Mouse (Mus musculus) thymus, postnatal 14 days (tissue): ENCODE results near the gene Ube2g2.
"Not testable (repeated sequence)": the region's sequence is repeated elsewhere in the genome, so short reads cannot be mapped to it uniquely, and the experiment has no call there.

ENCODE experiments used
- DNase-seq: peaks from one replicate; pipeline ENCODE4 v3.0.0; 2021

The Ube2g2 gene

DNA sequence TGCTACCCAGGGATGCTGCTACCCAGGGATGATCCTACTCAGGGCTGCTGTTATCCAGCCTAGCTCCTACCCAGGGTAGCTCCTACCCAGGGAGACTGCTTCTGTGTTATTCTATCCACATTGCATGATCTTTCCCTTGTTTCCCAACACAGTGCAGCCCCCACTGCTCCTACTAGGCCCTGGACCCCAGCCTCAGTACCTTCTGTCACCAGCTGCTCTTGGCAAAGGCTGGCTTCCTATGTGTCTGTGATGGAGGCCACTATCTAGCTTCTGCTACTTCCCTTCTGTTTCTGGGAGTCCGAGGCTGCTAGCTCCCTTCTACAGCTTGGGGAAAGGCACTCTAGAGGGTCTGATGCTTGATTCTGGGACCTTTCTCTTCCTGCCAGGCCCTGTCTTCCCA is 25.4 kb downstream of the Ube2g2 start:
- DNase-seq = no peak

DNA sequence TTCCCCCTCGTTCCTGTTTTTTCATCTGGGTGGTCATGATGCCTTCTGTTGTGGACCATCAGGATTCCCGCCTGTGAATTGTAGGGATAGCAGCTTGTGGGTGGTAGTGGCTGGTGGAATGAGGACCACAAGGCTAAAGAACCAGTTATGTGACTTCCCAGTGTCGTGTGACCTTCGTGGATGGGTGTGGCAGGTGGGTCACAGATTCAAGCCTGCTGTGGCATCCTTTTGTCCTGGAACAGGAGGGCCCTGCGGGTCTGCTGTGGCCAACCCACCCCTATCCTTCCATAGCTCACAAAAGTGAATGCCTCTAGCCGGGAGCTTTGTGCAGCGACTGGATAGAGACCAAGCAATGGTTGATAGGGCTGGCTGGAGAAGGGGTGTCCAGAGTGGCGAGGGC is 25.8 kb downstream of the Ube2g2 start:
- DNase-seq = no peak

DNA sequence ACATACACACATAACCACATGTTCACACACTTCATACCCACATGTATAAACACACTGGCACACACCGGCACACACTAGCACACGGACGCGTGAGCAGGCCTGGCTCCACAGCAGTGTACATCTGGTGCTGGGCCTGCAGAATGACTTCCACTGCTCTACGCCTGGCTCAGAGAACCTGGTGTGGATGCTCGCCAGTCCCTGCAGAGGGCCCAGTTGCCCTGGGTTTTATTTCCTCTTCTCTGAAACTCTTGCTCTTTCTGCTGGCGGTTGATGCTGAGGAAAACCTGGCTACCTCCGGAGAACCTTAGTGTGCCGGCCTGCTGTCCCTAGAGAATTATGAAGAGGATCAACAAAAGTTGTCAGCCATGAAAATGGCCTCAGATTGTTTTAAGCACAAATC is 30.0 kb downstream of the Ube2g2 start:
- no peak for DNase-seq

DNA sequence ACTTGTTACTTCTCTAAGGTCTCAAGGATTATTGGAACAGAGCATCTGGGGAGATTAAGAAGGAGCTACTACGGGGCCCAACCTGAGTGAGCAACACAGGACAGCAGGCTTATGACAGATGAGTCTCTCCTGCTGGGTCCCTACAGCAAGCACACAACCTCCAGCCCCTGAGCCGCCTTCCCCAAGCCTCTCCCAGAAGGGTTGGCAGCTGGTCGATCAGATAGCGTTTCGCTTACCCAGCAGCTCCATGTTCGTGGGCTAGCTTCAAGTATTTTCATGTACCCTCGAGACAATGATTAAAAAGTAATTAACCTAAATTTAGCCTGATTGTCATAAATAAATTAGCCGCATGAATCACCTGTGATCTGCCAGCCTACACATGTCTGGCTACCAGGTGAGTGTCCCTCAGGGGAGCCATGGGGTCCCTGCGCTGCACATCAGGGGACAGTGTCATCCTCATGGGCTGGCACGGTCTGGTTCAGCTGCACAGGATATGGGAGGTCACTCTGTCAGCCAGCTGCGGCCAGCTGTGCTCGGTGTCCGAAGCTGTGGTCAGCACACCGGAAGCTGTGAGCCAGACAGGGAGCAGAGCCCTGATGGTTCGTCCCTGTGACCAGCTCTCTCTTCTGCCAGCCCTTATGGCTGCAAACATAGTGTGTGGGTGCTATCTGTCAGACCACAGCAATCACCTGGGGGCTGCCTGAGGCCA is 36.4 kb downstream of the Ube2g2 start:
- no peak for DNase-seq

DNA sequence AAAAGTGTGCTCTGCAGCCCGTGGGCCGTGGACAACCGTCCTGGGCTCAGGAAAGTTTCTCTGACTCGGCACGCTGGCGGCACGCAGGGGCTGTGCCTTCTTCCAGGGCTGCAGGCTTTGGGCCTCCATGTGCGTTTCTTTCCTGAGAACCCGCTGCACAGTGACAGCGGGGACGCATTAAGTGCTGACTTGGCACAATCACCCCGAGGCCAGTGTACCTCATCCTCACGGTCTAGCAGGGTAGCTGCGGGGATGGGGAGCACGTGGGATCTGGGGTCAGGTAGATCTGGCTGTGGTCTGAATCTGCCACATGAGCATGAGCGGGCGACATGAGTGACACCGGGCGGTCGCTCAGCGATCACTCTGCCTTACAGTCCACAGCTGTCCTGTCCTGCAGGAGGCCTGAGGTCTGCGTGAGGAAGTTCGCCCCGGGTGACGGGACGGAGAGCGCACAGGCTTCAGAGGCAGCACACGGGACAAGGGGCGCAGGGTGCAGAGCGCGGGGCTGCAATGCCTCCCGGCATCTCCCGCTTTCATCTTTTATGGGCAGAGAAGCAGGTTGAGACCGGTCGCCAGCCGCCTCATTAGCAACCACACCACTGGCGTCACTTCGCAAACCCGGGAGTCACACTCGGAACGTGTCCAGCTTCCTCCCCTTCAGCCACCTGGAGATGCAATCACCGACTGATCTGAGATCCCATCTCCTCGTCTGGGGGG is 42.0 kb downstream of the Ube2g2 start:
- no peak for DNase-seq

DNA sequence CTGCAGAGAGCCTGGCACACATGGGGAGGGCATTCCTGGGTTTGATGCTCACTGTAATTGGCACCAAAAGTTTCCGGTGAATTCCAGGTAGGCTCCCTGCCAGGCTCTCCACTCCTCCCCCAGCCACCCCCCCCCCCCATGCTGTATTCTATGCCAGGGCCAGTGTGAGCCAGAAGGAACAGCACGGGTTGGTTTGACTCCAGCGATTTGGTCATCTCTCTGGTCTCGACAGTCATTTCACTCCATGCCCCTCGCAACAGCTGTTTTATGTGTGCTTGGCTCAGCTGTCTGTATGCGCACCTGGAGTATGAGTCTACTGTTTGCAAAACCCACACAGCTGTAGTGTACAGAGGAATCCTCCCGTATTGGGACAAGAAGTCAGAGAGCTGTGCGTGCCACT is 44.3 kb downstream of the Ube2g2 start:
- DNase-seq = peak; percentile 39

DNA sequence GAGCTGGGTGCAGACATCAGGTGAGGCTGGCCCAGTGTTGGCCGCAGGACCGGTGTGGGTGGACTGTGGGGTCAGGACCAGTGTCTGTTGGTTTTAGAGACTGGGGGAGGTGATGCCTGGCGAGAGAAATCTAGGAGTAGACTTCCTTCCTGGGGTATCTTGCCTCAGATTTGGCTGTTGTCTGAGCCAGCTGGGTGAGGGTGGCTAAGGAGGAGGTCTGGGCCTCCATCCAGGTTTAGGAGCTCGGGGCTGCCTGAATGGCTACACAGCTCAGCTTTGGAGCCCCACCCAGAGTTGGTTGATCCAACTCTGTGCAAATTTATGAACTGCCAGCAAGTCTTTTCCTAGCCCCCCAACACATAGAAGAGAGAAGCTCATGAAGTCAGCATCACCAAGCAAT is 45.3 kb downstream of the Ube2g2 start:
- DNase-seq = no peak

DNA sequence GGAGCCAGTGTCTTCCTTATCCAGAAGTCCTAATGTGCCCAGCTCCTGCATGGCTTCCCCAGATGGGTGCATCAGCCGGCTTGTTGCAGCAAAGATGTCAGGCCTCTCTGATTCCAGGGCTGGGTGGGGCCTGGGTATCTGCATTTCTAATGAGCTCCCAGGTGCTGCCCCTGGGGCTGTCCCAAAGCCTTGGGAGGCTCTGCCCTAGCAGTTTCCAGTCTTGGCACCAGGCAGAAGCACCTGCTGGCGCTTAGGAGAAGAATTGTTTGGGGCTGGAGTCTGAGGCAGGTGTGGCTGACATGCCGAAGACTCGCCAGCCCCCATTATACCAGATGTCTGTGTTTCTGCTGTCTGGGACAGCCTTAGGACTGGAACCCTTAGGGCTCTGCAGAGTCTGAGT is 48.6 kb downstream of the Ube2g2 start:
- no peak for DNase-seq

DNA sequence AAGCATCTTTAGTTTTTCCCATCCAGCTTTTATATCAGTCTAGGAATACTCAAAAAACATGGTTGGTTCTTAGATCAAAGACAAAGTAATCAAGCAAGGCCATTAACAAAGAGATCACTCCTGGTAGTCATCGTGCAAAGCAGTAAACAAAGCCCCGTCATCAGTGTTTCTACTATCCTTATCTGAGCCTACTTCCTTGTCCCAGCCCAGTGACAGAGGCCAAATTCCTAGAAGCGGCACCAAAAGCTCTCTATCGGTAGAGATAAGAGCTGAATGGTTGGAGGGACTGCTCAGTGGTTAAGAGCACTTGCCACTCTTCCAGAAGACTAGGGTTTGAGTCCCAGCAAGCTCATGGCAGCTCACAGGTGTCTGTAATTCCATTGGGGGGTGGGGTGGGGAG is 49.4 kb downstream of the Ube2g2 start:
- DNase-seq = no peak

DNA sequence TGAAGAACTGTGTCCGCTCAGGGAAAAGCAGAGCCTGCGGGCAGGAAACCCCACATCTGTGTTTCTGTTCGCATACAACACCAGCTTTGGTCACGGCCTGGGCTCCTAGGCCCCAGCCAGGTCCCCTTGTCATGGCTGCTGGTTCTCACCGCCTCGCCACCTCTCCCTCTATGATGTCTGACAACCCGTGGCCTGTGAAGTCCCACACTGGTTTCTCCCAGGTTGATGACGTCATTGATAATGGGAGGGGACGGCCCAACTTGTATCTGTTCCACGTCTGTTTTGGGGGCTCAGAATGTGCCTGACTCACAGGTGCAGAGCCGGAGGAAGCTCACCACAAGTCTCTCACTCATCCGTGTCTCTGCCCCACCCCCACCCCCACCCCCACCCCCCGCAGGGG is 51.7 kb downstream of the Ube2g2 start:
- peak; percentile 63 for DNase-seq

DNA sequence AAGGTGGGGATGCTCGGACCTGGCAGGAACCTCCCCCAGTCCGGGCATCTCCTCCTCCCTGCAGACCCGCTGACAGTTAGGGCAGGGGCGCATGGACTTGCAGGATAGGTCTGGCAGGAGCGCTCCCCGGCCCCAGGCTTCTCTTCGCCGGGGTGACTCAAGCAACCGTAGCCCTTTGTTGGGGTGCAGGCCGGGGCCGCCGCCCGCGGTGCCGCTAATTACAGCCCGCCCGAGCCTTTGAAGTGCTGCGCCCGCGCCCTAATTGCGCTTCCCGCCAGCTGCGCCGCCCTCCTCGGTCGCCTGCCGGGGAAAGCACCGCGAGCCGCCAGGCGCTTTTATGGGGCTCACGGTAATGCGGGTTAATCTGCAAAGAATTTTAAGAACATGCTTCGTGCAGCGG is 55.5 kb downstream of the Ube2g2 start:
- DNase-seq = peak; percentile 52

DNA sequence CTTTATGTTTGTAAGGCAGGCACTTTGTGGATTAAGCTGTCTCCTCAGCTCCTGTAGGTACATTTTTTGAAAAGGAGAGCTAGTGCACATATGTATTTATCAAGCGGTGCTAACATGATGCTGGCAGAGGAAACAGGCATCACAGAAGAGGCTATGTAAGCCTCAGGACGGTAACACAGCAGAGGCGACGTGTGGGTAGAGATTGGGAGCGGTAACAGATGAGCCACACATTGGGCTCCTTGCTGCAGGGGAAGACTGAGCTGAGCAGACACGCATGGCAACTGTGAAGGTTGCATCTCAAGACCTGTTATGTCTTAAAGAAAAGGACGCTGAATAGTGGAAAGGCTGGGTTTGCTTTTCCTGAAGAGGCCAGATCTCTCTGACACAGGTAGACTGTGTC is 60.9 kb downstream of the Ube2g2 start:
- DNase-seq = no peak

DNA sequence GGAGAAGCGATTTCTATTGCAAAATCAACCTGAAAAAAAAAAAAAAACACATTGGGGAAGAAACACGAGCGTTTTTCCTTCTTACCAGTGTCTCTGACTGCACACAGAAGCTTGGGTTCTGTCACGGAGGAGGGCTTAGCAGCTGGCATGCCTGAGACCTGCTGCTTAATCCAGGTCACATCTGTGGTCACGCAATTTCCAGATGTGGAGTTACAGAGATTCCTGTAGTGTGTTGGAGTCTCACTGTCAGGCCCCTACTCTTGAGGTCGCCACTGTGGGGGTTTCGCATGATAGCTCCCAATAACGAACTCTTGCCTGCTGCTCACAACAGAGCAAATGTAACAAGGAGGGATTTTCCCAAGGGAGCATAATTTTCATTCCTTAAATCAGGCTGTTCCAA is 62.1 kb downstream of the Ube2g2 start:
- DNase-seq = no peak

DNA sequence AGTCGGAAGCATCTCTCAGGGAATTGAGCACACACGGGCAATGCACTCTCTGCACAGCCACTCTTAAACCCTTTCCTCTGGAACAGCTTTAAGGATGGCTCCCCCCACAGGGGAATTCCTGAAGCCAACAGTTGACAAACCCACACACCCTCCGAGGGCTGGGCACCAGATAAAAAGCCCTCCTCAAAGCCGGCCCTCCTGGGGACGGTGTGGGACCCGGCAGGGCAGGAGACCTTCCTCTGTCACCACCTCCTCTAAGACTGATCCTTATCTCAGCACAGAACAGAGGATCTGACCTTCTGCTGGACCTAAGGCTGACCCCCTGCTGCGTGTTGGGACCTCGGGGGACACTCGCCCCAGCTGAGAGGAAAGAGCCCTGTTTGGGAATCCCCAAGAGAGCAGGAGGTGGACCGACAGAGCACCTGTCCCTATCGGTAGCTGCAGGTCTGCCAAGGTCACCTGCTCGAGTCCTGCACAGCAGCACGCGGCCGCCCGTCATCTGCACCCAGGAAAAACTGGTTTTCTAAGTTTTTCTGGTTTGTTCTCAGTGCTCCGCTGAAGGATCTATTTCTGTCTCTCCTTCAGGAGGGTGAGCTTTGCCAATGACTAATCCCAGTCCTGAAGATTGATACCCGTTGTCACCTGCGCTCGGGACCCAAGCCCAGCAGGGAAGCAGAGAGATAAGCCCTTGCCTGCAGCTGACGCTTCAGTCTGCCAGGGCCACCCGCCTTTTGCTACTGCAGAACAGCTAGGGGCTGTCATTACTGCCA is 64.0 kb downstream of the Ube2g2 start, which contains the start of gene Tspear:
Gene Tspear, plus strand, starts transcription at position 675 of the 770 bp plus-strand sequence.
- DNase-seq = no peak

DNA sequence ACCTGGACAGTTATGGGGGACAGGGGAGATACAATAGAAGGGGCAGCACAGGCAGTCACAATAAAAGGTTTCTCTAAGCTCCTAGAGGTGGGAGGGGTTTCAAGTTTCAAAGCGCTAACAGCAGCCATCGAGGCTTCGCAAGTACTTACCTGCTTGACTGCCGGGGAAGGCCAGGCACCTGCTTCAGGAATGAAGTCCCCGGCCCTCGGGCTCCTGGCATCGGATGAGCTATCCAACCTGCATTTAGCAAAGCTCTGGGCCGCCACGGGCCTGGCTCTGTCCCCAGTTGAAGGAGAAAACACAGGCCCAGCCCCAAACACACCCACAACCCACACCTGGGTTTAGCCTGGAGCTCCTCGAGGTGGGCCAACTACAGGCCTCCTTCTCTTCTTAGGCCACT is 64.9 kb downstream of the Ube2g2 start:
- DNase-seq = no peak

DNA sequence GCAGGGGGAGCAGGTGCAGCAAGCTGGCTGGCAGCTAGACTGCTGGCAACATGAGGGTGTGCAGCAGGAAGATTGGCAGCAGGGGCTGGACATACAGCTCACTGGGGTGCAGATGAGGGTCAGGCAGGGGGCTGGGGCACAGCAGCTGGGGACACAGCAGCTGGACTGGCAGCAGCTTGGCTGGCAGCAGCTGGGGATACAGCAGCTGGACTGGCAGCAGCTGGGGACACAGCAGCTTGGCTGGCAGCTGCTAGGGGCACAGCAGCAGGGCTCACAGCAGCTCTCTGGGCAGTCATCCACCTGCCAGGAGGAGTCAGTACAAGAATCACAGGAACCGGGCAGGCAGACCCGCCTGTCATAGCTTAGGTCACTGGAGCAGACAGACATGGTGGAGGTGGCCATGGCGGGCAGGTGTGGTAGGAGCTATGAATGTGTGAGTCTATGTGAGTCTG is 68.3 kb downstream of the Ube2g2 start, which contains the start of gene Gm19402:
Gene Gm19402, minus strand, starts transcription at position 402 of the 452 bp plus-strand sequence.
- not testable (repeated sequence) for DNase-seq
